Mouse (Mus musculus) heart, postnatal 4 days (tissue): ENCODE results near the gene Olfr914. TPM values are rescaled to one million over a fixed set of nuclear protein-coding genes. Genes with fewer than 3 reads are reported as not detected.

Source experiments
- DNase-seq: peaks from one replicate; pipeline ENCODE4 v3.0.0; 2021
- total RNA-seq, 2 experiments: library from RNA; stranded (reverse); gene quantifications; 2 replicates each; pipeline ENCODE4 v1.2.3; 2021

Gene Olfr914
- not detected for total RNA-seq

GRCm38 (mm10) chr9:38604802-38605201 lies at the start of gene Olfr914:
TSS of gene Olfr914 (plus strand) at chr9:38605102.
- DNase-seq = no peak

GRCm38 (mm10) chr9:38579878-38580277 lies 25.0 kb upstream of the Olfr914 start, which contains the start of gene Olfr912:
TSS of gene Olfr912 (plus strand) at chr9:38580178.
- DNase-seq = no peak

GRCm38 (mm10) chr9:38591056-38591455 lies 13.8 kb upstream of the Olfr914 start:
- no peak for DNase-seq

GRCm38 (mm10) chr9:38592459-38592858 lies 12.4 kb upstream of the Olfr914 start, which contains the start of gene Olfr913:
TSS of gene Olfr913 (plus strand) at chr9:38592759.
- DNase-seq = no peak

GRCm38 (mm10) chr9:38632406-38632805 lies 27.5 kb downstream of the Olfr914 start:
- no peak for DNase-seq

GRCm38 (mm10) chr9:38659775-38660174 lies 54.9 kb downstream of the Olfr914 start, which contains the start of gene Olfr916:
TSS of gene Olfr916 (minus strand) at chr9:38659875.
- DNase-seq = no peak

Other genes with a start within 250 kb of the Olfr914 start
- gene Olfr250, start 238.2 kb upstream of the Olfr914 start, total RNA-seq = not detected
- gene Olfr251, start 228.0 kb upstream of the Olfr914 start, total RNA-seq = not detected
- gene Olfr147, start 203.4 kb upstream of the Olfr914 start, total RNA-seq = not detected
- not detected for gene Olfr901, start 175.6 kb upstream of the Olfr914 start, total RNA-seq
- not detected for gene Olfr902, start 157.4 kb upstream of the Olfr914 start, total RNA-seq
- gene Olfr904, start 142.0 kb upstream of the Olfr914 start, total RNA-seq = not detected
- not detected for gene Olfr905, start 134.0 kb upstream of the Olfr914 start, total RNA-seq
- gene Olfr906, start 118.0 kb upstream of the Olfr914 start, total RNA-seq = not detected
- gene Olfr907, start 109.3 kb upstream of the Olfr914 start, total RNA-seq = not detected
- gene Olfr911-ps1, start 83.5 kb upstream of the Olfr914 start, total RNA-seq = not detected
- not detected for gene Olfr910, start 67.3 kb upstream of the Olfr914 start, total RNA-seq
- not detected for gene Olfr912, start 24.9 kb upstream of the Olfr914 start, total RNA-seq
- not detected for gene Olfr913, start 12.3 kb upstream of the Olfr914 start, total RNA-seq
- gene Olfr916, start 54.8 kb downstream of the Olfr914 start, total RNA-seq = not detected
- not detected for gene Olfr917, start 60.7 kb downstream of the Olfr914 start, total RNA-seq
- not detected for gene Olfr918, start 69.5 kb downstream of the Olfr914 start, total RNA-seq
- not detected for gene Olfr919, start 98.6 kb downstream of the Olfr914 start, total RNA-seq
- gene Vwa5a, start 113.2 kb downstream of the Olfr914 start, total RNA-seq = 10 to 100 TPM; 25.9 to 27.5 TPM
- under 1 TPM; 0.07 to 0.14 TPM for gene Olfr920, start 147.2 kb downstream of the Olfr914 start, total RNA-seq
- not detected for gene Olfr921, start 168.0 kb downstream of the Olfr914 start, total RNA-seq
- not detected for gene Olfr922, start 209.5 kb downstream of the Olfr914 start, total RNA-seq
- gene Olfr923, start 221.4 kb downstream of the Olfr914 start, total RNA-seq = not detected
- gene Olfr924, start 239.3 kb downstream of the Olfr914 start, total RNA-seq = not detected
- gene Olfr26, start 250.0 kb downstream of the Olfr914 start, total RNA-seq = not detected